Mouse (Mus musculus) common myeloid progenitor, adult 5-6 weeks (primary cell): ENCODE data around the gene Ccdc65. TPM values are rescaled to one million over a fixed set of nuclear protein-coding genes. Genes with fewer than 3 reads are reported as not detected.

ENCODE experiments used
- total RNA-seq: library from RNA; stranded (forward); fragments of 200-1000, 187-1606 nt; gene quantifications from 2 replicates; pipeline ENCODE4 v1.2.3, GENCODE M21; 2017

Gene Ccdc65
- total RNA-seq, 1 experiment from 2014 or later = not detected

Other genes starting within 250 kb of the Ccdc65 start
- gene OR5BS1P, start 238.3 kb upstream of the Ccdc65 start, total RNA-seq = not detected in 2 replicates
- not detected in 2 replicates for gene Lalba, start 225.5 kb upstream of the Ccdc65 start, total RNA-seq
- gene Olfr279, start 215.8 kb upstream of the Ccdc65 start, total RNA-seq = not detected in 2 replicates
- 57.1 and 63.0 TPM in 2 replicates for gene Kansl2, start 173.9 kb upstream of the Ccdc65 start, total RNA-seq
- 52.6 and 74.4 TPM in 2 replicates for gene Ccnt1, start 137.3 kb upstream of the Ccdc65 start, total RNA-seq
- gene 4930415O20Rik, start 137.2 kb upstream of the Ccdc65 start, total RNA-seq = not detected in 2 replicates
- 23.4 and 32.4 TPM in 2 replicates for gene Adcy6, start 98.1 kb upstream of the Ccdc65 start, total RNA-seq
- not detected in 2 replicates for gene Cacnb3, start 77.4 kb upstream of the Ccdc65 start, total RNA-seq
- gene Ddx23, start 45.3 kb upstream of the Ccdc65 start, total RNA-seq = 84.4 and 114 TPM in 2 replicates
- gene Rnd1, start 30.7 kb upstream of the Ccdc65 start, total RNA-seq = 0.23 TPM in 1 of 2 replicates, not detected in the other
- gene Fkbp11, start 20.0 kb downstream of the Ccdc65 start, total RNA-seq = 16.9 and 21.6 TPM in 2 replicates
- 27.0 and 32.8 TPM in 2 replicates for gene Arf3, start 55.0 kb downstream of the Ccdc65 start, total RNA-seq
- gene Wnt10b, start 69.9 kb downstream of the Ccdc65 start, total RNA-seq = 0.64 TPM in 1 of 2 replicates, not detected in the other
- not detected in 2 replicates for gene Wnt1, start 81.7 kb downstream of the Ccdc65 start, total RNA-seq
- 0.23 TPM in 1 of 2 replicates, not detected in the other for gene Ddn, start 101.3 kb downstream of the Ccdc65 start, total RNA-seq
- gene Prkag1, start 123.3 kb downstream of the Ccdc65 start, total RNA-seq = 65.2 and 77.8 TPM in 2 replicates
- gene Kmt2d, start 163.0 kb downstream of the Ccdc65 start, total RNA-seq = 27.3 and 52.2 TPM in 2 replicates
- 3.0 and 12.0 TPM in 2 replicates for gene Rhebl1, start 186.3 kb downstream of the Ccdc65 start, total RNA-seq
- gene Dhh, start 190.3 kb downstream of the Ccdc65 start, total RNA-seq = not detected in 2 replicates
- 0.97 and 9.0 TPM in 2 replicates for gene Lmbr1l, start 210.0 kb downstream of the Ccdc65 start, total RNA-seq
- gene Tuba1b, start 226.4 kb downstream of the Ccdc65 start, total RNA-seq = 776 and 824 TPM in 2 replicates
- gene Gm49450, start 245.3 kb downstream of the Ccdc65 start, total RNA-seq = 1.9 and 18.7 TPM in 2 replicates
- gene Tuba1a, start 245.5 kb downstream of the Ccdc65 start, total RNA-seq = 25.4 and 32.0 TPM in 2 replicates